Mouse (Mus musculus) brain, embryonic 18.5 days (tissue): ENCODE data around the gene Mertk.

Experiments
- DNase-seq: peaks from one replicate; pipeline ENCODE4 v3.0.0-alpha.2; 2012; ENCODE audit warnings: low read depth, low spot score

The Mertk gene

GRCm38 (mm10) chr2:128818956-128819643, 120.3 kb downstream of the Mertk start:
- DNase-seq = no peak

DNA sequence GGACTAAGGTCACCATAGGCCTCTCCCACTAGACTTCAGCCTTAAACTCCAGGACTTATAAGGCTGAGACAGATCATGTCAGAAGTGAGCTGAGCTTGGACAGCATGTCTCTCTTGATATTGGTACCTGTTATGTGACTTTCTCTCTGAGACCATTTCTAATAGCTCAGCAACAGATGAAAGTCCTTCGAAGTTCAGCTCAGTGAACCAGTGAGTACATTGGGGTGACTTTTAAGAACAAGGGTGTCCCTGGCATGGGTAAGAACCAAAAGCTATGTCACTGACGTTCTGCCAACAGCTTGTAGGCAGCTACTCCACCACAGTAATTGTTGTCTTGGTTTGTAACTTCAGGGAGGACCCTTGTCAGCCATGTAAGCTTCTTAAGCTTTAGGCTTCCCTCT, 121.9 kb downstream of the Mertk start:
- no peak for DNase-seq

DNA sequence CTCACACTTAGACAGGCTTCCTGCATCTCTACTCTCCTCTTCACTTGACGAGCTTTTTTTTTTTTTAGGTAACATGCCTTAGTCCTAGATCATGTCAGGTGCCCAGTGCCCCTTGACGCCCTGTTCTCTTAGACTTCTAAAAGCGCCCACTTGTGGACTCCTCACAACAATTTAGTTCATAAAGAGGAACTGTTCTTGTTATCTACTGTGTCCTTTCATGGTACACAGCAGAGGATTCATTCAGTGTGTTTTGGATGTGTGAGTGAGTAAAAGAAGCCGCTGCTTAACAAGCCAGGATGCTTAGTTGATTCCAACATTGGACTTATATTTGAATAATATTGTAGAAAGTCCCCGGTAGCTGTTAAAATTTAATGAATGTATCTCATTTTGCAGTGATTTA, 125.1 kb downstream of the Mertk start:
- DNase-seq = no peak

DNA sequence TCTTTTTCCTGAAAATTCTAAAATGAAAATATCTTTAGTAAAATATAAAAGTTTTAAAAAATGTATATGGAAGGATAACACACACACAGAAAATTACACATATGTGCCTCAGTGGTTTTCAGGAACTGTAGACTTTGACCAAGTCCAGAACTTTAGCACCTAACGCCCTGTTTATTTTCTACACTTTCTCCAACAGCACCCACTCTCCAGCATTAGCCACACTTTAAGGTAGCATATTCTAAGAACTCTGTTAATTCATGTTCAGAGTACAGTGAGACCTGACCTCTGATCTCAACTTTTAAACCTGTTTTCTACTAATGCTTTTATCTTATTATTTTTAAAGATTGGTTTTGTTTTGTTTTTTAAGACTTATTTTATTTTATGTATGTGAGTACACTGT, 129.0 kb downstream of the Mertk start:
- DNase-seq = no peak

DNA sequence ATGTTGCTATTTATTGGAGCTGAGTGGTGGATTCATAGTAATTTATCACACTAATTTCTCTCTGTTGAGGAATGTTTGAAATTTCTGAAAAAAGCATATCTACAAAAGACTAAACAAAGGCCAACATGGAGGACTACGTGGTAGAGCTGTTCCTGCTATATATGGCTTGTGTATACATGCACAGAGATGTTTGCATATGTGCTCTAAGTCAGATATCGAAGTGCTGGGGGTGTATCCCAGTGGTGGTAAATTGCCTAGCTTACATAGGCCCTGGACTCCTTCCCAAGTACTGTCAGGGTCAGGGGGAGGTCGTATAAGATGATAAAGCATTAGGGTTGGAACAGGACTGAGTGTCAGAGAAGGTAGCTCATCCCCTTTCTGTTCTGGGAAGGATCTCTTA, 133.9 kb downstream of the Mertk start:
- no peak for DNase-seq

DNA sequence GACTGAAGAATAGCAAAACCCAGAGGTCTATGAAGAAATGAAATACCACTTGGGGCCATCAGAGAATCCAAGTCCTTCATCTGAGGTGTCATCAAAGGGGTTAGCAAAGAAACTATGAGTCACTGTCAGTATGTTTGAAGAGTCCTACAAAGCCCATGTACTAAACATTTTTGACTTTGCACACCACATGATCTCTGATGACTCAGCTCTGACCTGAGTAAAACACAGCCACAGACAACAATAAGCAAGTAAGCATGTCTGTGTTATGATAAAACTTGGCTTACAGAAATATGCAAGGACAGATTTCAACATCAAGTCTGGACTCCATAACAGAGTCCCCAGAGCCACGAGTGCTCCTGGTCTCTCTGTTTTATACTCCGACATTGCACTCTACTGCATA, 134.3 kb downstream of the Mertk start:
- no peak for DNase-seq

DNA sequence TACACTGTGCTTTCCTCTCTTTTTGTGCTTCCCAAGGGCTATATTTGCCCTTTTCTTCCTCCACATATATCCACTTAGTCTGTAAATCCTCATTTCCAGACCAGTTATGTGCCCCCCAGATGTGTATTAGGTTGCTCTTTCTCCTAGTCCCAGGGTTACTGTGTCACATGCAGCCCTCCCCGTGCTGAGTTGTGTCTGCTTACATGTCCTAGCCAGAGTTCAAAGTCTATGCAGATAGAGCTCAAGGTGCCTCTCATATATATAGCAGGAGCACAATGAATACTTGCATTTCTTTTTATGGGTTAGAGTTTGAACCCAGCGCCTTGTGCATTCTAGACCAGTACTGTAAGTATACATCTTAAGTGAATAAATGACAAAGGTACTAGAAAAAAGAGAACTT, 134.7 kb downstream of the Mertk start:
- DNase-seq = no peak

- DNase-seq = no peak
These were observed 138.8 kb downstream of the Mertk start for GRCm38 (mm10) chr2:128837531-128837930.

DNA sequence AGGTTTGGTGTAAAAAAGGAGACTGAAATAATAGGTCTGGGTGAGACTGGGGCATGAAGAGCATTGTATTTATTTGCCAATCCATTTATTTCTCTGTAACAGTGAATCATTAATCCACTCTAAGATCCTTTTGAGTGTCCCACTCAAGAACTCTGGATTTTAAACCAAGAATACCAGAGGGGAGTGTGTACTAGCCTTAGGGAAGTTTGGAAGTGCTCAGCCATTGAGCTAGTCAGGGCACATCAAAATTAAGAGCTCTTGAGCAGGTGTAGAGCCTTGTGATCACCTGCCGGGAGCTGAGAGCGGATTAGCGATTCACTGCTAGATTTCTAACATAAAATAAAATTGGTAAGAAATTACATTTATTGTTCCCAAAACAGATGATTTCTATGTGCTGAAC, 139.9 kb downstream of the Mertk start:
- no peak for DNase-seq

- no peak for DNase-seq
These were observed 140.7 kb downstream of the Mertk start for GRCm38 (mm10) chr2:128839501-128839900.

- DNase-seq = no peak
These were observed 143.7 kb downstream of the Mertk start for GRCm38 (mm10) chr2:128842437-128842836.

- DNase-seq = no peak
These were observed 151.3 kb downstream of the Mertk start for GRCm38 (mm10) chr2:128850036-128850435.
